Mouse (Mus musculus): ENCODE measurements around the gene Fancd2.
A peak's percentile ranks its signal among the peaks of the same experiment; 100 is the strongest.

The Fancd2 gene

GRCm38 (mm10) chr6:113614152-113614551, 82.7 kb downstream of the Fancd2 start:
- no peak for DNase-seq

DNA sequence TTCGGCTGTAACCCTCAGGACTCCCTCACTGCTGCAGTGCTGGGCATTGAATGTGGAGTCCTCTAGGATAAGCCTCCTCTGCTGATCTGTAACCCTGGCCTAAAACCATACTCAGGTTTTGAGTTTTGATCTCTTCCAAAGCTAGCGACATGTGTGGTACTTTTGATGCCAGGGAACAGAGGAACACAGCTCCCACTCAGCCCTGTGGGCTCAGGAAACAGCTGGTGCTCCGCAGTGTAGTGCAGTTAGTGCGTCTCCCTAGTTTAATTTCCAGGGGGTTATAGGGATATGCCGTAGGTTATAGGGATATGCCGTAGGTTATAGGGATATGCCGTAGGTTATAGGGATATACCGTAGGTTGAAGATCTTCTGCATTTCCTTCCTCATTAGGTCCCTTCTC, 83.5 kb downstream of the Fancd2 start:
- no peak for DNase-seq

DNA sequence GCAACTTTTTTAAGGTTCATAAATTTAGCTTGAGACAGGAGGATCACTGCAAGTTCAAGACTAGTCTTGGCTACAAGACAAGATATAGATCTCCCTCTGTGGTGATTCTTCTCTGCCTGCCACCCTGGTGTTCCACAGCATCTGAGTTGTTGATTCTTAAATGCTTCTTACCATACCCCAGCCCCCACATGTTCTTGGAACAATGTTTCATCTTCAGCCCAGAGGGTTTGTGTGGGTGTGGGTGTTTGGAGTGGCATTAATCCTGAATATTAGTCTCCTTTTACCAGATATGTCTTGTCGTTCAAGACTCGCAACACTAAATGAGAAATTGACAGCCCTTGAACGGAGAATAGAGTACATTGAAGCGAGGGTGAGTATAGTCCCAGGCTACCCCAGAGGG, 84.0 kb downstream of the Fancd2 start:
- DNase-seq: no peak

GRCm38 (mm10) chr6:113623386-113623785, 91.9 kb downstream of the Fancd2 start:
- DNase-seq: no peak

- peak; percentile 87 for DNase-seq
Observed at GRCm38 (mm10) chr6:113623941-113624751, 92.7 kb downstream of the Fancd2 start, which contains the start of gene Vhl. Vhl (plus strand) TSS chr6:113623959.

DNA sequence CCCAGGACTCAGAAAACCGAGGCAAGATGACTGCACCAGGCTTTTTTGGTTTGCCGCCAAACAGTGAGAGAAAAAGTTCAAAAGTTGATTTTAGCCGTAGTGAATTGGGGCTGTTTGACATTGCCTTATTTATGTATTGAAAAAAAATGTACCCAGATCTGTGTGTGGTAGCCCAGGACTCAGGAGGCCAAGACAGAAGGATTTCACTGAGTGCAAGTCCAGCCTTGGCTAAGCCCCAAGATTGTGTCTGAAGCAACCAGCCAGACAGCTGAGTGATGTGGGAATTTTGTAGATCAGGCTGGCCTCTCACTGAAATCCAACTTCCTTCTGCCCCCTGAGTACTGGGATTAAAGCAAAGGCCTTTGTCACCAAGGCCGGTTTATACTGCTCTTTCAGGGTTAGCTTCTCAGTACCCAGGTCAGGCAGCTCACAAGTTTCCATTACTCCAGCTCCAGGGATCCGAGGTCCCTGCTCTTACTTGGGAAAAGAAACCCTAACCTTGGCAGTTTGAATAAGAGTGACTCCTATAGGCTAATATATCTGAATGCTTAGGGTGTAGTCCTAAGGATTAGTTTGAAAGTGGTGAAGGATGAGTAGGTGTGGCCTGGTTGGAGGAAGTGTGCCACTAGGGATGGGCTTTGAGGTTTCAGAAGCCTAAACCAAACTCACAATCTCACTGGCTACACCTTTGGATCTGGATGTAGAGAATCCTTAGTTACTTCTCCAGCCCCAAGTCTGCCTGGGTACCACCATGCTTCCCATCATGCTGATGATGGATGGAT, 93.7 kb downstream of the Fancd2 start:
- DNase-seq: no peak

DNA sequence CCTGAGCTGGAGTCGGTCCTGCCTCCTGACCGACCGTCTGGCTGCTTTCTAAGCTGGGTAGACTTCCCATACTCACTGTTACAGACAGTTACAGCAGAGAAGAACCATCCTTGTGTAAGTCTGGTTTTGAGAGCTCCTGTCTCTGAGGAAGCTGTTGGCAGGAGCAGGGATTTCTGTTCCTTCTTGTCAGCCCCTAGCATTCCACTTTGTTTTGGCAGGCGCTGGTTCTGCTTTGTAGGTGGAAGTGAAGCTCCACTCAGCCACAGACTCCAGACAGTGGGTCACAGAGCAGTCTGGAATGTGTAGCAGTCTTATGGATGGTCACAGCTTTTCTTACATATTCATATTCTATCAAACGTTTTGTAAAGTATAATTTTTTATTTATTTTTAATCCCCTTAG, 98.8 kb downstream of the Fancd2 start:
- DNase-seq: no peak

GRCm38 (mm10) chr6:113632863-113633262, 101.4 kb downstream of the Fancd2 start:
- DNase-seq: no peak

GRCm38 (mm10) chr6:113638302-113639040, 107.0 kb downstream of the Fancd2 start, which contains the start of gene Irak2:
Irak2 (plus strand) TSS chr6:113638467.
- DNase-seq: peak; percentile 92

- no peak for DNase-seq
Observed at GRCm38 (mm10) chr6:113639201-113639600, 107.7 kb downstream of the Fancd2 start.

DNA sequence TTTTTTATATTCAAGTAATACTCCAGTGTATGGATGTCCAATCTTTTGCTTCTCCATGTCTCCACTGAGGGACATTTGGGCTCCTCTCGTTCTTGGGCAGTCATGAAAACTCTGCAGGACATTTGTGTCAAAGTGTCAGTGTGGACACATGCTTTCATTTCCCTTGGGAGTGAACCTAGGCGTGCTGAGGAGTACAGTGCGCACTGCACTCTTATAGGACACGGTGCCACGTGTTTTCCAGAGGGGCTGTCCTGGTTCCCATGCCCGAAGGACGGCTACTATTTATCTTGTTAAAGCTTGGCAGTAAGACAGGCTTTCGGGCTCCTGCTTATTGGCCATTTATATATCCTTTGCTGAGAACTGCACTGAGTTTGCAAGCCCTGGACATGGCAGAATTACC, 111.1 kb downstream of the Fancd2 start:
- no peak for DNase-seq

DNA sequence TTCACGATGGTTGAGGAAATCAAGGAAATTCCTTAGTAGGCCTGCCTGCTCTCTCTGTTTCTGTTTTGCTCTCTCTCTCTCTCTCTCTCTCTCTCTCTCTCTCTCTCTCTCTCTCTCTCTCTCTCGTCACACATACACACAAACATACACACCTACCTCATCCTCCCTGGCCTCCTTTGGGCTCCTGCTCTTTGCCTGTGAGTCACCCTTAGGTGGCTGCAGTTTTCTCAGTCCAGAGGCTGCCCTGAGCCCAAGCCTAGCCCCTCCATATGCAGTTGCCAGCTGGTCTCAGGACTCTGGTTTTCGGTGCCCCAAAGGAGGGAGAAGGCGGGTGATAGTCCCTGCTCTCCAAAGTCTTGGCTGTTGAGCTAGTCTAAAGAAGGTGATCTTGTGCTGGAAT, 111.5 kb downstream of the Fancd2 start:
- no peak for DNase-seq

GRCm38 (mm10) chr6:113643967-113644366, 112.5 kb downstream of the Fancd2 start:
- DNase-seq: no peak

- no peak for DNase-seq
Observed at GRCm38 (mm10) chr6:113644808-113645207, 113.3 kb downstream of the Fancd2 start.

Data from cerebellum, adult 11-12 months (tissue).